Mouse (Mus musculus) bone marrow, adult 2 months (tissue): ENCODE measurements around the gene Map4k5.

Source experiments
- CTCF ChIP-seq: fragments of 200-500 bp; IDR thresholded peaks from 2 replicates; pipeline ENCODE4 v1.5.1; 2011; ENCODE audit warnings: low read length, control low read depth; ENCODE audit not compliant: control insufficient read depth, insufficient read depth
- POLR2A ChIP-seq: fragments of 200-500 bp; IDR thresholded peaks from 2 replicates; pipeline ENCODE4 v1.6.1; 2011; ENCODE audit warnings: low read depth, mild to moderate bottlenecking, control low read depth, low read length, borderline replicate concordance; ENCODE audit not compliant: control insufficient read depth

DNA sequence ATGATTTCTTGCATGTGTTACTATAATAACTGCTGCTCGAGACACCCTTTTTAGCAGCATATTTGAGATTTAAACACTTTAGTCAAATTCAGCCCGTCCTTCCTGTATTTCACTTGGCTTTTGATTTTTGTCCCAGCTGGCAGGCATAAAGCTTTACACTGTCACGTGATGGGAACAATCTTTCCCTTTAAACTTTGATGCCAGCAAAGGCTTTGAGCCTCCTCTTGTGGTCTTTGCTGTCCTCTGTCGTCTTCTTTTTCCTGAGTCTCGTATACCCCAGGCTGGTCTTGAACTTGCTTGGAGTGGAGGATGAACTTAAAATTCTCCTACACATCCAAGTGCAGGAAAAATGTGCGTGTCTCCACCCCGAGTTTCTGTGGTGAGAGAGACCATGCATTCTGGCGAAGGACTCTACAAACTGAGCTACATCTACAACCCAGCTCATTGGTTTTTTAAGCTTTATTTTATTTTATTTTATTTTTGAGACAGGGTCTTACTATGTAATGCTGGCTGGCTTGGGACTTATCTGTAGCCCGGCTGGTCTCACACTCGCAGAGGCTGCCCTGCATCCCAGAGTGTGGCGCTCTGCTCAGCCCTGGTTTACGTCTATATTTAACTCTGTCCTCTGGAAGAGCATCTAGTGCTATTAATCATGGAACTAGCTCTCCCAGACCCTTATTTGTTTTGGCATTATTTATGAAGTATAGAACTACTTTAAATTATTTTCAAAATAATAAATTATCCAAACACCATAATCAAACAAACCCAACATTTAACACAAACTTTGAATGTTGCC is 44.7 kb downstream of the Map4k5 start:
- TF ChIP-seq CTCF = no peak
- no peak for TF ChIP-seq POLR2A
